Mouse (Mus musculus): ENCODE results near the gene Ergic2.

DNA sequence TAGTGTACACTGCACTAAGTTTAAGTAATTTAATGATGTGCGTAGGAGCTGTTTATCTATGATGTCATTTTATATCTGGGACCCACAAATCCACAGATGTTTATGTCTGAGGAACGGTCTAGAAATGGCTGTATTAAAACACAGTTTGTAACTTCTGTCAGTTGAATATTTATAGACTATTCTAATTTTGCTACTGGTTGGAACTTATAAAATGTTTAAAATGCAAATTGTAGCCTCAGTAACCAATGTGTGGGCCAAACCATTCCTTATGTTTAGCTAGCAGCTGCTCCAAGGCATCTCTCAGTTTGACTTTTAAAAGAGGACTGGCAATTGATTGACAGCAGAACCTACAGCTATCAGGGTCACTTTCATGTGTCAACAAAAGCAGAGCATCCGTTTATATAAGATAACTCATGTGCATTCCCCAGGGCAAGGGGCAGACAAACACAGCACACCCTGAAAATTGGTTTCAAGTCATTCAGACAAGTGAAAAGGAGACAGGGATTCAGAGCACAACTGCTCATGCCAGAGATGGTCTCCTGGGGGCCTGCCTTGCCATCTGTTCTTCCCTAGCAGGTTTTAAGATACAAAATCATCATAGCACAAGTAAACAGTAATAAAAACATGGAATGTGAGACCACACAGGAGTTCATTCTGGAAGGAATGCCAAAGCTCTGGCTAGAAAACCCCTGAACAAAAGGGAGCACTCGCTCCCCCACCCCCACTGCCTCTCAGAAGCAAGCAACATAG is 48.0 kb upstream of the Ergic2 start:
- no peak for TF ChIP-seq CTCF (IDR thresholded peaks at IDR 0.05; ENCODE audit: low read depth)
- TF ChIP-seq EP300 (IDR thresholded peaks at IDR 0.05; ENCODE audit: low read depth), result no peak
